Mouse (Mus musculus) neural tube, embryonic 11.5 days (tissue): Measurements from ENCODE around the gene Dennd2a. TPM values are rescaled to one million over a fixed set of nuclear protein-coding genes. Genes with fewer than 3 reads are reported as not detected.
A peak's percentile ranks its signal among the peaks of the same experiment; 100 is the strongest.

Experiments used
- ATAC-seq: fragments of 200-750 bp; cut with Nextera tagmentation; 2 replicates; pipeline ENCODE4 v1.8.0; 2017; ENCODE audit warnings: moderate number of reproducible peaks, mild to moderate bottlenecking, moderate TSS enrichment, moderate library complexity; ENCODE audit not compliant: insufficient read depth, low FRiP score, low TSS enrichment
- DNase-seq: peaks from one replicate; pipeline ENCODE4 v3.0.0-alpha.2; 2015; ENCODE audit warnings: low spot score
- H3K27ac ChIP-seq: fragments of 300-500 bp; sonication (generic); 2 replicates; pipeline ENCODE4 v1.5.1; 2014; ENCODE audit warnings: low read depth, mild to moderate bottlenecking, low read length
- H3K27me3 ChIP-seq: fragments of 300-500 bp; sonication (generic); 2 replicates; pipeline ENCODE4 v1.6.1; 2014; ENCODE audit warnings: mild to moderate bottlenecking, low read length, mixed read lengths; ENCODE audit not compliant: control insufficient read depth, insufficient read depth
- H3K36me3 ChIP-seq: fragments of 300-500 bp; sonication (generic); 2 replicates; pipeline ENCODE4 v1.6.1; 2014; ENCODE audit warnings: mild to moderate bottlenecking, low read length, moderate library complexity, mixed read lengths; ENCODE audit not compliant: control insufficient read depth, insufficient read depth
- H3K4me1 ChIP-seq: fragments of 300-500 bp; sonication (generic); 2 replicates; pipeline ENCODE4 v1.6.1; 2014; ENCODE audit warnings: low read length, mixed read lengths; ENCODE audit not compliant: control insufficient read depth, insufficient read depth
- H3K4me2 ChIP-seq: fragments of 300-500 bp; sonication (generic); 2 replicates; pipeline ENCODE4 v1.6.1; 2014; ENCODE audit warnings: low read depth, mild to moderate bottlenecking, moderate library complexity
- H3K4me3 ChIP-seq: fragments of 300-500 bp; sonication (generic); 2 replicates; pipeline ENCODE4 v1.5.1; 2014; ENCODE audit warnings: low read depth, low read length
- H3K9ac ChIP-seq: fragments of 300-500 bp; sonication (generic); 2 replicates; pipeline ENCODE4 v1.6.1; 2014; ENCODE audit warnings: mild to moderate bottlenecking, low read length
- H3K9me3 ChIP-seq: fragments of 300-500 bp; sonication (generic); 2 replicates; pipeline ENCODE4 v1.6.1; 2016; ENCODE audit warnings: low read length; ENCODE audit not compliant: control insufficient read depth
- WGBS: fragments of 180-500 bp; shearing (Covaris S2); extraction: QIAGEN DNeasy Blood & Tissue Kit; methylation state at CpG from one replicate; pipeline ENCODE4 v1.1.7; 2014; 5-methylcytosine and 5-hydroxymethylcytosine counted together
- polyA plus RNA-seq: library from polyadenylated mRNA; unstranded; fragments of >200 nt; fragmentation: Nextera tagmentation; extraction: Ambion mirVana; gene quantifications from 2 replicates; pipeline ENCODE4 v1.2.1, GENCODE M21; 2014

Gene Dennd2a
- 43.6 and 43.7 TPM in 2 replicates for polyA plus RNA-seq

DNA sequence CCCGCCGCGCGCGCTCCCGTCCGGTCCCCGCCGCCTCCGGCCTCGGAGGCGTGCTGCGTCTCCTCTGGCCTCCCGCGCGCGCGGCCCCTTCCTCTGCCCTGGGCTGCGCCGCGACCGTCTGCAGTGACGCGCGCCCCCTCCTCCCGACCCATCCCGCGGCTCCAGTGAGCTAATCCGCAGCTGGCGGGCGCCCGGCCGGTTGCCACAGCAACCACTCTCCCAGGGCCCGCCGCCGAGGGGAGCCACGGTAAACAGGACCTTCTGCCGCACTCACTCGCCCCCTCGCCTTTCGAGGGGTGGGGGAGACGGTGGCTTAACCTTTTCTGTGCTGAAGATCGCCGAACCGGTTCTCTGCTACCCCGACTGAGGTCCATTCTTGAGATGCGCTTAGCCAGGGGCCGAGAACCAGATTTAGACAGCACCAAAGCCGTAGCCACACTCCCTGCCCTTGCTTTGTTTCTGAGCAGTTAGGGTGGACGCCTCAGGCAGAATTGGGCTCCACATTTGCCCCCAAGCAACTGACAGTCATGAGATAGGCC is at the start of gene Dennd2a:
Dennd2a (minus strand) TSS at position 145 of the 539 bp plus-strand sequence.
- Histone ChIP-seq H3K4me2 (peak within 1 kb of the TSS; percentile 54), H3K9ac (peak within 1 kb of the TSS; percentile 99), H3K4me3 (peak within 1 kb of the TSS; percentile 94), H3K27me3 (no peaks in the 10 kb centered on the region), H3K36me3 (no peaks in the 10 kb centered on the region), H3K4me1 (peaks cover 25% of the 10 kb centered on the region), H3K9me3 (no peaks in the 10 kb centered on the region), H3K27ac (peak within 1 kb of the TSS; percentile 93)
- under 1% methylated on average over 37 of the region's 50 CpGs for WGBS
- ATAC-seq: peak; percentile 94
- peak; percentile 96 for DNase-seq

DNA sequence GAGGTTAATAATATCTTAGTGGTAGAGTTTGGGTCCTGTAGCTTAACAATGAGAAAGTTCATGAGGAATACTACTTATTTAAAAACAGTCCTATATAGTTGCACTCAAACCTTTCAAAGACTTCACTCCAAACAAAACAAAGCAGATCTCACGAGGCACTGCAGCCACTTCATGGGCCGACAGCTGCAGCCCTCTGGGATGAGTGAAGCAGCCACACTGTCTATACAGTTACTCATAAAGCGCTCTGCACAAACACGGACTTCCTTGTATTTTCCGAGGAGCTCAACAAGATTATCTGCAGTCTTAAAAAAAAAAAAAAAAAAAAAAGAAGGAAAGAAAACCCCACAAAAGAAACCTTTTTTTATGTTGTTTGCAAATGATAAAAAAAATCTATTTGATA is 49.7 kb upstream of the Dennd2a start:
- H3K9ac ChIP-seq: no peak overlapping the region
- no peaks in the 10 kb centered on the region for H3K36me3 ChIP-seq
- no peak for DNase-seq
- 80% methylated on average over 5 of the region's 5 CpGs for WGBS
- no peak for ATAC-seq
- no peaks in the 10 kb centered on the region for H3K9me3 ChIP-seq
- no peaks in the 10 kb centered on the region for H3K27me3 ChIP-seq
- no peaks in the 10 kb centered on the region for H3K4me1 ChIP-seq
- no peak overlapping the region for H3K27ac ChIP-seq
- no peak overlapping the region for H3K4me3 ChIP-seq
- no peak overlapping the region for H3K4me2 ChIP-seq

DNA sequence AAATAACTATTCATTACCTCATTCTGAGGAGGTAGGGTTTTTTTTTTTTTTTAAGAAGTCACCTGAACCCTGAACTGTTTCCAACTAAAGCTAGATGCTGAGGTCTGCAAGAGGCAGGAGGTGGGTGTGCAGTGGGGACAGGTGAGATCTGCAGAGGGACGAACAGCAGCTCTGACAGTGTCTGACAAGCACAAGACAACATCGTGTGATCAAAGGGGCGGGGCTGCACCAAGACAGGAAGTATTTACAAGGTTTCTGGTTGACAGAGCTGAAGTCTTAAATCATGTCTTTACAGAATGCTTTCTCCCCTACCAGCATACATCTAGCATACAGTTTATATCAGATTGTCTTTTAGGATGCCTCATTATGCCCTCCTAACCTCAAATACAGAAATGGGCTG is 49.2 kb upstream of the Dennd2a start:
- 85% methylated on average over 3 of the region's 3 CpGs for WGBS
- DNase-seq: no peak
- ATAC-seq: no peak
- Histone ChIP-seq H3K27me3 (no peaks in the 10 kb centered on the region), H3K9ac (no peak overlapping the region), H3K4me3 (no peak overlapping the region), H3K27ac (no peak overlapping the region), H3K4me2 (no peak overlapping the region), H3K36me3 (no peaks in the 10 kb centered on the region), H3K4me1 (no peaks in the 10 kb centered on the region), H3K9me3 (no peaks in the 10 kb centered on the region)

DNA sequence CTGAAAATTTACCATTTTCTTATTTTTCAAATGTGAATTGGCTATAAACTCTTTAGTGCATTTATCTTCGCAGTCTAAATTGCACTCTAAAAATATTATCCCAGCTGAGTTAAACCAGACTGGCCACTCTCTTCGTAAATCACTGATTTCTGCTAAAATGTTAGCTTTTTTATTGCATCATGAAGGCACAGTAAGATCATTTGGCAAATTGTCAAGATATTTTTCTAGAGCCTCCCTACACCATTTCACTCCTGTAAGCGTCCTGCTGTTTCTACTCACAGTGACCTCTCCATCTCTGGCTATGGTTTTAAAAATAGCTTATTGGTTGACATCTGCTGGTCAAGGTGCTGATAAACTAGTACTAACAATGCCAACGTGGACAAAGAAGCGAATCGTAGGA is 48.4 kb upstream of the Dennd2a start:
- Histone ChIP-seq H3K9me3 (no peaks in the 10 kb centered on the region), H3K27me3 (no peaks in the 10 kb centered on the region), H3K36me3 (no peaks in the 10 kb centered on the region), H3K4me2 (no peak overlapping the region), H3K9ac (no peak overlapping the region), H3K27ac (no peak overlapping the region), H3K4me1 (no peaks in the 10 kb centered on the region), H3K4me3 (no peak overlapping the region)
- WGBS: 92% methylated on average over 6 of the region's 6 CpGs
- ATAC-seq: no peak
- no peak for DNase-seq

DNA sequence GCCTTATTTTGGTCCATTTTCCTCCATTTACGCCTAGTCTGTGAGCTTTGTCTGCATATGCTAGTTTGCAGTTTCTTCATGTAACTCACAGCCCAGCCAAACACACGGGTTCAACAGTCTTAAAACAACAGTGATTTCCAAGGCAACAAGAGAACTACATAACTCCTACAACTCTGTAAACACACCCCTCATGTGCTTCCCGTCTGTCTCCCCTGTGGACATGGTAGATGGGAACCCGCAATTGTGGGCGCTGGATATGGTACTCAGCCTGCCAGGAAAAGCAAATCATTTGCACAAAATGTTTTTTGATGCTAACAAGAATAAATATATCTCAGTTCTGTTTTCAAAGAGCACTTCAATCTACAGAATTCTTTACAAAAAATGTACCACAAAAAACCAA is 46.9 kb upstream of the Dennd2a start:
- Histone ChIP-seq H3K4me3 (no peak overlapping the region), H3K36me3 (peaks cover 2% of the 10 kb centered on the region; the same call in 1 of the 2 replicates), H3K27ac (no peak overlapping the region), H3K9me3 (no peaks in the 10 kb centered on the region), H3K27me3 (no peaks in the 10 kb centered on the region), H3K9ac (no peak overlapping the region), H3K4me2 (no peak overlapping the region), H3K4me1 (no peaks in the 10 kb centered on the region)
- ATAC-seq: no peak
- 84% methylated on average over 5 of the region's 5 CpGs for WGBS
- no peak for DNase-seq

DNA sequence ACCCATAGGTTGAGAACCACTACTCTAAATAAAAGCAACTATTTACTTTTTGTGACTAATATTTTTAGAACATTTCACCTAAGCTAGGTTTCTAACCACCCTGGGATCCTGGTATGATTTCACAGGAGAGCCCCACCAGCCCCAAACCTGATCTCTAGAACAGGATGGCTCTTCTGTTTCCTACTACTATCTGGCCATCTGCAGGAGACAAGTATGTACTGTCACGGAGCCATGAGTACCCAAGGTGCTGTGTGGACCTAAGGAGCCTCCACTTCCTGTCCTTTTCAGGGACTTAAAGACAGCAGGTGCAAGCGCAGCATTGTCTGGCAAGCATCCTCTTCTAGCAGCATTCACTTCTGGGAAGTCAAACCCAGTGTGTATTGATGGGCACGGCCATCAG is 44.2 kb upstream of the Dennd2a start:
- WGBS: 92% methylated on average over 3 of the region's 3 CpGs
- no peaks in the 10 kb centered on the region for H3K27me3 ChIP-seq
- H3K36me3 ChIP-seq: peaks cover 6% of the 10 kb centered on the region; the same call in 1 of the 2 replicates

DNA sequence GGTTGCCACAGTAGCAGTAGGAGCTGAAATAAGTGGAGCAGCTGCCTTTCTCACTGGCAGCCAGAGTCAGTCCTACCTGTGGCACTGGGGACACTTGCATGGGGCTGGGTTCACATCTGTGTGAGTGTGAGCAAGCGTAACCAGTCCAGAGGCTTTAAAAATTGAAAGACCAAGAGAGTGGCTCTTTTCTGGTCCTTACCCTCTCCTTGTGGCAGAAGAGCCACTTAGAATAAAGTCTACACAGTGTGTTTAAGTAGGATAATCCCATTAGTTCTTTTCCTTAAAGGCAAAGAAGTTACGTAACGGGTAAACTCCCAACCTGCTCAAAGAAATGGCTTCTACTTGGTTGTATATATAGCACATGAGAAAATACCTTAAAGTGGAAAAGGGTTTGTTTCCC is 43.2 kb upstream of the Dennd2a start:
- Histone ChIP-seq H3K9ac (no peak overlapping the region), H3K27me3 (no peaks in the 10 kb centered on the region), H3K9me3 (no peaks in the 10 kb centered on the region), H3K36me3 (peaks cover 6% of the 10 kb centered on the region; the same call in 1 of the 2 replicates), H3K4me2 (no peak overlapping the region), H3K4me1 (no peaks in the 10 kb centered on the region), H3K27ac (no peak overlapping the region), H3K4me3 (no peak overlapping the region)
- no peak for ATAC-seq
- WGBS: 96% methylated on average over 3 of the region's 3 CpGs
- DNase-seq: no peak

More for the DNA sequence above, 44.2 kb upstream of the Dennd2a start:
- H3K27ac ChIP-seq: no peak overlapping the region
- DNase-seq (no peak), ATAC-seq (no peak)
- no peaks in the 10 kb centered on the region for H3K4me1 ChIP-seq
- no peak overlapping the region for H3K4me2 ChIP-seq
- no peaks in the 10 kb centered on the region for H3K9me3 ChIP-seq
- no peak overlapping the region for H3K9ac ChIP-seq
- H3K4me3 ChIP-seq: no peak overlapping the region

DNA sequence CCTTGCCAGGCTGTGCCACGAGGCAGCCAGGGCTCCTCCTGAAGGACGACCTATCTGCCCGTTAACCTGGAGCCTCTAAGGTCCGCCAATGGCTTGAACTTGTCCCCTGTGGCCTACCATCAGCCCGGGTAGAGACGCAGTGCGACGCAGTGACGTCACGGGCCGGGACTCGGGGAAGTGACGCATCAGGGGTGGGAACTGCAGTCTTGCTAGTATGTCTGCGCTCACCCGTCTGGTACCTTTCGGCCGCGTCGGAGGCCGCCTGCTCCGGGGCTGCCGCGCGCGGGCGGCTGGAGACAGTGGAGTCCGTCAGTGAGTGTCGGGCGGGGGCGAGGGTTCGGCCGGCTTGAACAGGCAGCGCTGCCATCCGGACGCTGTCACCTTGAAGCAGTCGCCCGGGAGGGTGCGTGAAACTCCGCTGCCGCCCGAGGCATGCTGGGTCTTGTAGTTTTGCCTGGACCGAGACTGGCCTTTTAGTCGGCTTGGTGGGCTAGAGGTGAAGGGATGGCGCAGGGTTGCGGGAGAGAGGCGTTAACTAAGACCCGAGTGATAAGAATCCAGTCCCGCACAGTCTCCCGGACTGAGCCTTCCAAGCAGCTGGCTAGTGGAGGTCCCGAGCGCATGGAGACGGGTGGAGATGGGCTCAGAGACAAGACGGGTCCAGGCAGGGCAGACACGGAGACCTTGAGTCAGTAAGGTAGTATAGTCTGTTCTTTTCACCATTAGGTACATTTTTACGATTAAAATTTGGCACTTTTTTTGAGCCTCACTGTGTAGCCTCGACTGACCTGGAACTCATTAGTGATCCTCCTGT is 34.9 kb upstream of the Dennd2a start, which contains the start of gene Ndufb2:
Ndufb2 (plus strand) TSS at position 174 of the 814 bp plus-strand sequence.
- DNase-seq: peak; percentile 96
- Histone ChIP-seq H3K4me3 (peak within 1 kb of the TSS; percentile 82), H3K9ac (peak within 1 kb of the TSS; percentile 78), H3K4me2 (peak within 1 kb of the TSS; percentile 72), H3K4me1 (peaks cover 4% of the 10 kb centered on the region; the same call in 1 of the 2 replicates), H3K27ac (peak within 1 kb of the TSS; percentile 58; the same call in 1 of the 2 replicates), H3K9me3 (no peaks in the 10 kb centered on the region), H3K27me3 (no peaks in the 10 kb centered on the region), H3K36me3 (no peaks in the 10 kb centered on the region; the same call in 1 of the 2 replicates)
- ATAC-seq: peak; percentile 98
- under 1% methylated on average over 56 of the region's 56 CpGs for WGBS
